Mouse (Mus musculus): ENCODE results near the gene Olfr765. TPM values are rescaled to one million over a fixed set of nuclear protein-coding genes. Genes with fewer than 3 reads are reported as not detected.
"Not testable (repeated sequence)": the region's sequence is repeated elsewhere in the genome, so short reads cannot be mapped to it uniquely, and the experiment has no call there.

Gene Olfr765
- polyA plus RNA-seq (2012; rRNA removed), result not detected in 2 replicates

DNA sequence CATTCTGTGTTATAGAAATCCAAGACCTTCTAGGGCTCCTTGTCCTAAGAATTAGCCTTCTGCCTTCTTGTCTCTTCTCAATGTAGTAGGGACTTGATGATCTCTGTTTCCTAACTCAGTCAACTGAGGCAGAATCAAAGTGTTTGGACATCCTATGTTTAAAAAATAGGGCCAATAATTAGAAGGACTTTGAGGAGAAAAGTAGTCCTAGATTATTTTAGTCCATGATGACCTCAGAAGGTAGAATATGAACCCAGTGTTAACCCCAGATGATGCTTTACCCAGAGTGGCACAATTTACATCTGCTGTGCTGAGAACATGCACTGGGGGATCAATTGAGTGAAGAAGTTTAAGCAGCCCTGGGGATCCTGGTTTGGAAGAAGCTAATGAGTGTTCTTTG lies at the start of gene Olfr765:
Olfr765 (minus strand) TSS at position 101 of the 400 bp plus-strand sequence.
- H3K4me3 ChIP-seq (ENCODE audit: low read depth, low read length); H3K4me1 ChIP-seq (ENCODE audit: control insufficient read depth, insufficient read depth, insufficient read length, low read length); H3K27ac ChIP-seq (ENCODE audit: insufficient read depth, low read depth, low read length); H3K27me3 ChIP-seq (ENCODE audit: control insufficient read depth, insufficient read depth, low read length); H3K36me3 ChIP-seq (ENCODE audit: control insufficient read depth, insufficient read depth, low read length): not testable (repeated sequence)

DNA sequence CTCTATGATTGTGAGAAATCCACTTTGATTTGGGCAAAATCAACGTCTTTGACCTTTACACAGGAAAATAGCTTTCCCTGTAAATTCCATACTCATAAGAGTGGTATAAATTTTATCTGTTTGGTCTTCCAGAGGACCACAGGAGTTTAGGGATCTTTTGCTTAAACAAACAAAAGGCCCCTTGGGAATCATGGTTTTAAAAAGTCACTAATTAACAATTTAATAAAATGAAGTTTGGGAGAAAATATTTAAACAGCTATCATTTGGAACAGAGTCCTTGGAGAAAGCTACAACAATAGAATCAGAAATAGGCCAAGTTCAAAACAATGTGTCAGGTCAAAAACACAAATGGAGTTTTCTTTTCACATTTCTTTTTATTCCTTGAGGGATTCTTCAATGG lies 49.5 kb upstream of the Olfr765 start, which contains the start of gene Olfr768:
Olfr768 (minus strand) TSS at position 101 of the 400 bp plus-strand sequence.
- Histone ChIP-seq H3K4me3 (ENCODE audit: low read depth, low read length) (no peak within 1 kb of the TSS), H3K27ac (ENCODE audit: insufficient read depth, low read depth, low read length) (no peak within 1 kb of the TSS), H3K36me3 (ENCODE audit: control insufficient read depth, insufficient read depth, low read length) (no peaks in the 10 kb centered on the region), H3K27me3 (ENCODE audit: control insufficient read depth, insufficient read depth, low read length) (no peaks in the 10 kb centered on the region), H3K4me1 (ENCODE audit: control insufficient read depth, insufficient read depth, insufficient read length, low read length) (no peaks in the 10 kb centered on the region)
- TF ChIP-seq POLR2A (IDR thresholded peaks at IDR 0.05; ENCODE audit: low read depth, low read length) (no peak), CTCF (IDR thresholded peaks at IDR 0.05; ENCODE audit: extremely low read depth, insufficient read length, insufficient replicate concordance, low read depth, low read length) (no peak)
- WGBS, result 71% methylated on average over 1 of the region's 1 CpGs

DNA sequence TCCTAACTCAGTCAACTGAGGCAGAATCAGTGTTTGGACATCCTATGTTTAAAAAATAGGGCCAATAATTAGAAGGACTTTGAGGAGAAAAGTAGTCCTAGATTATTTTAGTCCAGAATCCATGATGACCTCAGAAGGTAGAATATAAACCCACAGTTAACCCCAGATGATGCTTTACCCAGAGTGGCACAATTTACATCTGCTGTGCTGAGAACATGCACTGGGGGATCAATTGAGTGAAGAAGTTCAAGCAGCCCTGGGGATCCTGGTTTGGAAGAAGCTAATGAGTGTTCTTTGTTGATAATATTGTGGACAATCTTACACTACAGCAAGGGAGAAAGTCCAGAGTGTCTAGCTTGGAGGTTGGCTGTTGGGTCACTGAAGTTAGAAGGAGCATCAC lies 33.0 kb upstream of the Olfr765 start, which contains the start of gene Olfr767:
Olfr767 (minus strand) TSS at position 101 of the 400 bp plus-strand sequence.
- H3K27me3 ChIP-seq (ENCODE audit: control insufficient read depth, insufficient read depth, low read length); H3K4me1 ChIP-seq (ENCODE audit: control insufficient read depth, insufficient read depth, insufficient read length, low read length); H3K4me3 ChIP-seq (ENCODE audit: low read depth, low read length); H3K27ac ChIP-seq (ENCODE audit: insufficient read depth, low read depth, low read length); H3K36me3 ChIP-seq (ENCODE audit: control insufficient read depth, insufficient read depth, low read length): not testable (repeated sequence)

DNA sequence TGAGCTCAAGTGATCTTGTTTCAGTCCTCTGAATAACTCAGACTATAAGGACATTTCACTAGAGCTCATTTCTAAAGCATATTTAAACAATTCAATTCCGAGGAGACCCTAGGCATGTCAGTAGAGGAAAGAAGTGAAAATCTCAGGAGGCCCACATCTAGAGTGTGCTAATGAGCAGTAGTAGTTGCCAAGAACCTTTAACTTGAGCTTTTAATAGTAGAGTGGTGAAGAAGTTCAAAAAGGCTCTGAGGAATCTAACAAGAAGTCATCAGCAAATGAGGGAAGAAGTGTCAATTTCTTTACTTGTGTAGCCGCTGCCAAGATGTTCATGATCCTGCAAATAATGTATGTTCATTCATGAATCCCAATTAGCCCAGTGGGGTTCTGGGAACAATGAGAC lies 19.1 kb upstream of the Olfr765 start, which contains the start of gene Olfr766-ps1:
Olfr766-ps1 (minus strand) TSS at position 101 of the 400 bp plus-strand sequence.
- Histone ChIP-seq H3K27ac (ENCODE audit: insufficient read depth, low read depth, low read length) (no peak within 1 kb of the TSS), H3K4me1 (ENCODE audit: control insufficient read depth, insufficient read depth, insufficient read length, low read length) (no peaks in the 10 kb centered on the region), H3K27me3 (ENCODE audit: control insufficient read depth, insufficient read depth, low read length) (no peaks in the 10 kb centered on the region), H3K4me3 (ENCODE audit: low read depth, low read length) (no peak within 1 kb of the TSS), H3K36me3 (ENCODE audit: control insufficient read depth, insufficient read depth, low read length) (no peaks in the 10 kb centered on the region)
- 83% methylated on average over 2 of the region's 2 CpGs for WGBS
- TF ChIP-seq CTCF (IDR thresholded peaks at IDR 0.05; ENCODE audit: extremely low read depth, insufficient read length, insufficient replicate concordance, low read depth, low read length) (no peak), POLR2A (IDR thresholded peaks at IDR 0.05; ENCODE audit: low read depth, low read length) (no peak)

GRCm38 (mm10) chr10:129039796-129040195 lies 10.0 kb downstream of the Olfr765 start, which contains the start of gene Olfr764-ps1:
Gene Olfr764-ps1 (minus strand): TSS chr10:129039896.
- 69% methylated on average over 3 of the region's 3 CpGs for WGBS
- H3K4me1 ChIP-seq (ENCODE audit: control insufficient read depth, insufficient read depth, insufficient read length, low read length), result no peaks in the 10 kb centered on the region
- TF ChIP-seq CTCF (IDR thresholded peaks at IDR 0.05; ENCODE audit: extremely low read depth, insufficient read length, insufficient replicate concordance, low read depth, low read length), result no peak

GRCm38 (mm10) chr10:129028343-129028742 lies 21.5 kb downstream of the Olfr765 start:
- WGBS, result 83% methylated on average over 2 of the region's 2 CpGs
- no peaks in the 10 kb centered on the region for H3K27me3 ChIP-seq (ENCODE audit: control insufficient read depth, insufficient read depth, low read length)
- no peaks in the 10 kb centered on the region for H3K36me3 ChIP-seq (ENCODE audit: control insufficient read depth, insufficient read depth, low read length)
- H3K4me1 ChIP-seq (ENCODE audit: control insufficient read depth, insufficient read depth, insufficient read length, low read length), result no peaks in the 10 kb centered on the region
- H3K27ac ChIP-seq (ENCODE audit: insufficient read depth, low read depth, low read length), result no peak overlapping the region
- TF ChIP-seq CTCF (IDR thresholded peaks at IDR 0.05; ENCODE audit: extremely low read depth, insufficient read length, insufficient replicate concordance, low read depth, low read length) (no peak), POLR2A (IDR thresholded peaks at IDR 0.05; ENCODE audit: low read depth, low read length) (no peak)
- no peak overlapping the region for H3K4me3 ChIP-seq (ENCODE audit: low read depth, low read length)

More at GRCm38 (mm10) chr10:129039796-129040195, 10.0 kb downstream of the Olfr765 start, which contains the start of gene Olfr764-ps1:
- H3K4me3 ChIP-seq (ENCODE audit: low read depth, low read length), result no peak within 1 kb of the TSS
- H3K27ac ChIP-seq (ENCODE audit: insufficient read depth, low read depth, low read length), result no peak within 1 kb of the TSS
- H3K27me3 ChIP-seq (ENCODE audit: control insufficient read depth, insufficient read depth, low read length), result no peaks in the 10 kb centered on the region
- H3K36me3 ChIP-seq (ENCODE audit: control insufficient read depth, insufficient read depth, low read length), result no peaks in the 10 kb centered on the region

- TF ChIP-seq POLR2A (IDR thresholded peaks at IDR 0.05; ENCODE audit: low read depth, low read length) (no peak), CTCF (IDR thresholded peaks at IDR 0.05; ENCODE audit: extremely low read depth, insufficient read length, insufficient replicate concordance, low read depth, low read length) (peak; percentile 30; the same call in 1 of the 2 replicates)
- WGBS, result 58% methylated on average over 3 of the region's 3 CpGs
- no peaks in the 10 kb centered on the region for H3K4me1 ChIP-seq (ENCODE audit: control insufficient read depth, insufficient read depth, insufficient read length, low read length)
- H3K27ac ChIP-seq (ENCODE audit: insufficient read depth, low read depth, low read length), result no peak overlapping the region
- no peaks in the 10 kb centered on the region for H3K27me3 ChIP-seq (ENCODE audit: control insufficient read depth, insufficient read depth, low read length)
- no peaks in the 10 kb centered on the region for H3K36me3 ChIP-seq (ENCODE audit: control insufficient read depth, insufficient read depth, low read length)
- no peak overlapping the region for H3K4me3 ChIP-seq (ENCODE audit: low read depth, low read length)
Measured at GRCm38 (mm10) chr10:129026018-129026662, 23.7 kb downstream of the Olfr765 start.

Measured in small intestine, adult 2 months (tissue).